Mouse (Mus musculus) hindbrain, embryonic 14.5 days (tissue): ENCODE data around the gene Mllt10. TPM values are rescaled to one million over a fixed set of nuclear protein-coding genes. Genes with fewer than 3 reads are reported as not detected.

Experiments
- ATAC-seq: fragments of 200-750 bp; cut with Nextera tagmentation; 2 replicates; pipeline ENCODE4 v1.8.0; 2017; ENCODE audit warnings: moderate number of reproducible peaks, mild to moderate bottlenecking, moderate TSS enrichment, moderate library complexity; ENCODE audit not compliant: low FRiP score
- DNase-seq: peaks from one replicate; pipeline ENCODE4 v3.0.0-alpha.2; 2015; ENCODE audit warnings: low spot score
- H3K27ac ChIP-seq: fragments of 300-500 bp; sonication (generic); 2 replicates; pipeline ENCODE4 v1.5.1; 2014; ENCODE audit warnings: mild to moderate bottlenecking, moderate library complexity
- H3K27me3 ChIP-seq: fragments of 300-500 bp; sonication (generic); 2 replicates; pipeline ENCODE4 v1.6.1; 2014; ENCODE audit warnings: mild to moderate bottlenecking, low read length, mixed read lengths; ENCODE audit not compliant: control insufficient read depth, insufficient read depth
- H3K36me3 ChIP-seq: fragments of 300-500 bp; sonication (generic); replicated peaks from 2 replicates; pipeline ENCODE4 v1.6.1; 2014; ENCODE audit not compliant: control insufficient read depth, insufficient read depth
- H3K4me1 ChIP-seq: fragments of 300-500 bp; sonication (generic); replicated peaks from 2 replicates; pipeline ENCODE4 v1.6.1; 2014; ENCODE audit warnings: antibody characterized with exemption, low read length, mixed read lengths; ENCODE audit not compliant: control insufficient read depth, insufficient read depth
- H3K4me2 ChIP-seq: fragments of 300-500 bp; sonication (generic); replicated peaks from 2 replicates; pipeline ENCODE4 v1.6.1; 2014; ENCODE audit warnings: mild to moderate bottlenecking, moderate library complexity
- H3K4me3 ChIP-seq: fragments of 300-500 bp; sonication (generic); replicated peaks from 2 replicates; pipeline ENCODE4 v1.5.1; 2014; ENCODE audit warnings: mild to moderate bottlenecking, low read length
- H3K9ac ChIP-seq: fragments of 300-500 bp; sonication (generic); 2 replicates; pipeline ENCODE4 v1.6.1; 2014
- H3K9me3 ChIP-seq: fragments of 300-500 bp; sonication (generic); 2 replicates; pipeline ENCODE4 v1.6.1; 2016; ENCODE audit warnings: low read length; ENCODE audit not compliant: control insufficient read depth
- WGBS: fragments of 180-500 bp; shearing (Covaris S2); extraction: QIAGEN DNeasy Blood & Tissue Kit; methylation state at CpG from one replicate; pipeline ENCODE4 v1.1.7; 2014; 5-methylcytosine and 5-hydroxymethylcytosine counted together
- polyA plus RNA-seq: library from polyadenylated mRNA; unstranded; fragments of >200 nt; fragmentation: Nextera tagmentation; extraction: Ambion mirVana; gene quantifications from 2 replicates; pipeline ENCODE4 v1.2.1, GENCODE M21; 2014

Gene Mllt10
- polyA plus RNA-seq, 1 experiment from 2014 or later = 33.1 TPM

DNA sequence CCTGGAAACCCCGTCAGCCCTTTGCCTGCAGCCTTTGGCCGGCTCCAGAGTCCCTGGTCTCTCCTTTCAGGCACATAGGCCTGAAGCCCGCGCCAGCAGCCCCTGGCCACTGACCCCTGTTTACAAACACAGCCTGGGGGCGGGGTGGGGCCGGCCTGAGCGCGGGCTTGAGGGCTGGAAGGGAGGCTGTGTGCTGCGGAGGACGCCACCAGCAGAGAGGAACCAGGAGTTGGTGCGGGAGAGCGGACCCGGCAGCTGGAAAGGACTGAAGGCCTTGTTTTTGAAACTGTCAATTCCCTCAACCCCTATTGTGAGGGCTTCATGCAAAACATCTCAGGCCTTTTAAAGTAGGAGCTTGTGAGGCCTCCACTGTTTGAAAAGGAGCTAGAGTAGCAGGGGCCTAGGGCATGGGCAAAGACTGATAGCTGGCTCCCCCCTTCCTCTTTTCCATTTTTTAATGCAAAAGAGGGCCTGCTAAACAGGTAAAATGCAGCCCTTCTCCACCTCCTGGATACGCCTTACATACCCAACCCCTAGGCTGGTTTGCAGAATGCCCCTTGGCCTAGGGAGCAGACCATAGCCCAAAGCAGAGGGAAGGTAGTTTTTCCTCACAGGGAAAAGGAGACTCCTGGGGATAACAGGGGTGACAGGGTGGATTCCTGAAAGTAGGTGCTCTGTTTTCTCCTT is 13.7 kb upstream of the Mllt10 start:
- H3K27ac ChIP-seq = peak overlapping the region; percentile 81
- peak overlapping the region; percentile 95 for H3K4me2 ChIP-seq
- H3K36me3 ChIP-seq = no peaks in the 10 kb centered on the region
- DNase-seq (no peak), ATAC-seq (peak; percentile 70)
- H3K9me3 ChIP-seq = no peaks in the 10 kb centered on the region
- H3K4me3 ChIP-seq = peak overlapping the region; percentile 21
- H3K27me3 ChIP-seq = no peaks in the 10 kb centered on the region
- peaks cover 60% of the 10 kb centered on the region for H3K4me1 ChIP-seq
- 2% methylated on average over 14 of the region's 14 CpGs for WGBS
- H3K9ac ChIP-seq = peak overlapping the region; percentile 72

DNA sequence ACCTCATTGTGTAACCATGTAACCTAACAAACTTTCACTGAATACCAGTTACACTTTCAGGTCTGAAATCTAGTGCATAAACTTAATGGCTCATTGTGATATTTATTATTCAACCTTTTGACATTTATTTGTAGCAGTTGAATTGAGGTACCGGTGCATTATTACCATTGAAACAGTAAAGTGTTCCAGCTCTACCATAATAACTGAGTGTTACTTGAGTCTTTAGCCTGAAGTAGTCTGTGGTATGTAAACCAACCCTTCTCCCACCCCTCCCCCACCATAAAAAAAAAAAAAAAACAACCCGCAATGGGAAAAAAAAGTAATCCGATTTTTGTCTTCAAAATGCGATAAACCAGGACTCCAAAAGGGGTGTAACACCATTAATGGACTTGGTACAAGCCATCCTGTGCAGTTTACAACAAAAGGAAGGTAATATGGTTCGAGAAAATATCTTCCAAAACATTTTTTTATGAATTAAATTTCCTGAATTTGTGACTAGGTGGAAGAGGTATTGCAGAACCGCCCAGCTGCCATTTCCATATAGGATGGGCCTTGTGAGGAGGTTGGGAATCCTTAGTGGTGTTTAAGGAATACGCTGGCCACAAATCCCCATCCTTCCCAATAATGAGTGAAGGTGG is 9.8 kb upstream of the Mllt10 start:
- Histone ChIP-seq H3K9me3 (no peaks in the 10 kb centered on the region), H3K36me3 (no peaks in the 10 kb centered on the region), H3K4me1 (peaks cover 51% of the 10 kb centered on the region), H3K9ac (peak overlapping the region; percentile 100), H3K4me3 (peak overlapping the region; percentile 89), H3K27ac (peak overlapping the region; percentile 100), H3K4me2 (peak overlapping the region; percentile 95), H3K27me3 (no peaks in the 10 kb centered on the region)
- DNase-seq (no peak), ATAC-seq (no peak)
- 4% methylated on average over 7 of the region's 7 CpGs for WGBS

DNA sequence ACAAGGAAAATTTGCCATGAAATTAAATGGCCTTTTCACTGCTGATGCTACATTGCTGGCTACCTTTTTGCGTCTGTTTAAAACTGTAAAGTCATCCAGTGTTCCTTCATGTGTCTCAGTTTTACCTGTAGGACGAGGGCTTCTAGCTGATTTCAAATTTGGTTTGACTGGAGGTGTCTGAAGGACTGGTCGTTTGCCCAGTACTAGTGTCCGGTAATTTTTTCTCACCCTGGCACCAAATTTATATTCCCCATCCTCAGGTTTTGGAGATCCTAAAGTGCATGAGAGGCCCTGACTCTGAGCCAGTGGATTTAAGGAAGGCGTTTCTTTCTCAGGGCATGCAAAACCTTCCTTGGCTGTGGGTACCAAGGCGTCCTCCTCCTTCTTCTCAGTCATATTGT is 9.3 kb upstream of the Mllt10 start:
- ATAC-seq = no peak
- 3% methylated on average over 6 of the region's 6 CpGs for WGBS
- no peaks in the 10 kb centered on the region for H3K9me3 ChIP-seq
- DNase-seq = no peak
- H3K4me2 ChIP-seq = peak overlapping the region; percentile 95
- peaks cover 51% of the 10 kb centered on the region for H3K4me1 ChIP-seq
- H3K4me3 ChIP-seq = peak overlapping the region; percentile 89
- peak overlapping the region; percentile 100 for H3K9ac ChIP-seq
- no peaks in the 10 kb centered on the region for H3K36me3 ChIP-seq
- H3K27ac ChIP-seq = peak overlapping the region; percentile 100
- no peaks in the 10 kb centered on the region for H3K27me3 ChIP-seq

DNA sequence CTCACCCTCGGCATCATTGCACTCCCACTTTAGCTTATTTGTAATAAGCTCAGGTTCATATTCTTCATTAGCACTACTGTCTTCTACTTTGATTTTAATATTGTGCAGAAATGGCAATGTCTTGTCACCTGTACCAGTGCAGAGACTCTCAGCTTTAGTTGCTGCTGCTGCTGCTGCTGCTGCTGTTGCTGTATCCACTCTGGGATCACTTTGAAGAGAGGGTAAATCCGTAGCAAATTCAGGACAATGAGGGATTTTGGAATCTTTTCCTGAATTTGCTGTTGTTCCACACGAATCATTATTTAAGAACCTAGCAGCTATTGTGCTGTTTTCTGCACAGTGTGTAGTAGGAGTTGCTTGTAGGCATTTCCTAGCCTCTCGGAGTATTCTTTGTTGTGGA is 8.9 kb upstream of the Mllt10 start:
- DNase-seq = no peak
- no peaks in the 10 kb centered on the region for H3K27me3 ChIP-seq
- peak overlapping the region; percentile 100 for H3K9ac ChIP-seq
- H3K27ac ChIP-seq = peak overlapping the region; percentile 100
- ATAC-seq = no peak
- 0% methylated on average over 4 of the region's 4 CpGs for WGBS
- H3K4me3 ChIP-seq = peak overlapping the region; percentile 89
- H3K36me3 ChIP-seq = no peaks in the 10 kb centered on the region
- peak overlapping the region; percentile 95 for H3K4me2 ChIP-seq
- peaks cover 51% of the 10 kb centered on the region for H3K4me1 ChIP-seq
- no peaks in the 10 kb centered on the region for H3K9me3 ChIP-seq

DNA sequence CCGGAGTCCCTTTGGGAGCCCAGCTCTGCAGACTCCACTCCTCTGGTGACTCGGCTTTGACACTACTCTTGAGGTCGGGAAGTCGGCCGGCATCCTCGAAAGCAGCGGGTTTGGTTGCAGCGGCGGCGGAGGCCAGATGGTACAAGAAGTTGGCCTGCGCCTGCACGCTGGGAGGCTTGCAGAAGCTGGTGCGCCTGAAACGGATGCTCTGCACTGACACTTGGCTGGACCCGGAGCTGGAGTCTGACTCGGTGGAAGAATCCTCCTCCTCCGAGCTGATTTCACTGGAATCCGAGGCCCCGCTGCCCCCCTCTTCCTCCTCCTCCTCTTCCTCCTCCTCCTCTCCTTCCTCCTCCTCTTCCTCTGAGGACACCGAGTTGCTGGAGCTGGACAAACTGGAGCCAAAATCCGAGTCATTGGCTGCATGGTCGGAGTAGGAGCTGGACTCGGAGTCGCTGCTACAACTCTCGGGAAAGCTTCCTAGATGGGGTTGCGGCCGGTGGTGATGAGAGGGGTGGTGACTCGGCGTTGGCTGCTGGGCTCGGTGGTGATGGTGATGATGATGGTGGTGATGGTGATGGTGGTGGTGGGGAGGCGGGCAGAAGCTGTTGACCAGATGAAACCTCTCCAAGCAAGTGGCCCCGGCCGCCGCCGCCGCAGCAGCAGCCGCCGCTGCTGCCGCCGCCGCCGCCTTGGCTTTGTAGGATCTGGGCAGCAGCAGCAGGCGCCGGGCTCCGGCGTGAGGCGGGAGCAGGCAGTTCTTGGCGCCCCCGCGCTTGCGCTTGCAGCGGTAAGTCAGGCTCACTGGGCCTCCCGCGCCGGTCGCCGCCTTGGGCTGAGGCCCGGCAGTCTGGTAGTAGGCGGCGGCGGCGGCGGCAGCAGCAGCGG is 8.0 kb upstream of the Mllt10 start:
- peak overlapping the region; percentile 89 for H3K4me3 ChIP-seq
- H3K36me3 ChIP-seq = no peaks in the 10 kb centered on the region
- H3K4me2 ChIP-seq = peak overlapping the region; percentile 95
- H3K9me3 ChIP-seq = no peaks in the 10 kb centered on the region
- ATAC-seq (0 out of 2 replicates have a peak, but pooled peaks have one; percentile 19), DNase-seq (no peak)
- no peaks in the 10 kb centered on the region for H3K27me3 ChIP-seq
- H3K27ac ChIP-seq = peak overlapping the region; percentile 100
- H3K9ac ChIP-seq = peak overlapping the region; percentile 100
- peaks cover 49% of the 10 kb centered on the region for H3K4me1 ChIP-seq
- under 1% methylated on average over 61 of the region's 64 CpGs for WGBS

DNA sequence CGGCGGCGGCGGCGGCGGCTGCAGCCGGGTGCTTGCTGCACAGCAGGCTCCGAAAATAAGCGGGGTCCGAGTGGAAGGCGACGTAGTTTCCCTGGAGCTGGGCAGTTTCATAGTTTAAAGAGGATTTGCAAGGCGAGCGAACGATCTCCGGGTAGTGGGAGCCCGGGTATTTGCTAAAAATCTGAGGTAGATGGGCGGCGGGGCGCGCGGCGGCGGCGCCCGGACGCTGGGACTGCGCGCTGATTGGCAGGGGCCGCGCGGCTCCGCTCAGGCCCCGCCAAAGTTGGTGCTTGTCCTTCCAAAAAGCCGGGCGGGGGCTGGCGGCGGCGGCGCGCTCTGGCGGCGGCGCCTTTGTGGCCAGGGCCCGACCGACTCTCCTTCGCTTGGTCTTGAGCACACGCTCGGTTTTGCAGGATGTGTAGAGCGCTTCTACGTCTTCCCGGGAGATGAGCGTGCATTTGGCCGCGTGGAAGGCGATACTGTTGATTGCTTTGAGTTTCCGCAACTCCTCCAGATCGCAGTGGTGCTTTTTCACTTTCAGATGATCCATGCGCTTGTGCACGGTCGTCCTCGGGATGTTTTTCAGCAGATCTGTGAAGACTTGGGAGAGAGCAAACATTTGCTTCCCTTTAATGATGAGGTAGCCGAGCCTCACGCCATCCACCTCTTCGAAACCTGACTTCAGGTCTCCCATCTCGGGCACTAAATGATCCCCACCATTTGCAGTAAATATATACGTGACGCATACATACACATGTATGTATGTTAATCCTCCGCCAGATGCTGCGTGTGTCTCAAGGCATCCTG is 7.2 kb upstream of the Mllt10 start:
- under 1% methylated on average over 70 of the region's 70 CpGs for WGBS
- H3K36me3 ChIP-seq = no peaks in the 10 kb centered on the region
- no peak for DNase-seq
- peak overlapping the region; percentile 95 for H3K4me2 ChIP-seq
- H3K9me3 ChIP-seq = no peaks in the 10 kb centered on the region
- H3K27me3 ChIP-seq = no peaks in the 10 kb centered on the region
- H3K4me1 ChIP-seq = peaks cover 41% of the 10 kb centered on the region
- peak overlapping the region; percentile 100 for H3K9ac ChIP-seq
- ATAC-seq = peak; percentile 60
- peak overlapping the region; percentile 100 for H3K27ac ChIP-seq
- H3K4me3 ChIP-seq = peak overlapping the region; percentile 89

DNA sequence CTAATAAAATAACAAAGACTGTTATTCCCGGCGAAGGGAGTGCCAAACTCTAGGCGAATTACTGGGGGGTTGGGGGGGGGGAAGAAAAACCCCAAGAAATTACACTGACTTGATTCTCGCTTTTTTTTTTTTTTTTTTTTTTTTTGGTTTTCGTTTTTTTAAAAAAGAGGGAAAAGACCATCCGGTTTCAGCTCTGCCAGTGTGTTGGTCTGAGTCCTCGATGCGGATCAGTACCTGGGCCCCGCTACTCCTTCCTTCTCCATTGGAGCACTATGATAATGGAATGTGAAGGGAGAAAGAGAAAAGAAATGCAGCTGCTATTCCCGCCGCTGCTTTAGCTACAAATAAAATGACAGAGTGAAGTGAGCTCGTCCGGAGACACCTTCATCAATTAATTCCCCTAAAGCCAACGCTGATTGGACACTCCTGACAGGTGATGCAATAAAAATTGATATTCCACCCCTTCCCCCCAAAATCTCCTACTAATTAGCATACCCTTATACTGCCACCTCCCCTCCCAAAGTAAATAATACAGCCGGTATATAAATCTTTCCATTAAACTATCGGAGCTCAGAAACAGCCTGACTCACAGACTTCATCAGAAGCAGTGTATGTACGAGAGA is 6.5 kb upstream of the Mllt10 start, which contains the start of gene Skida1:
TSS of gene Skida1 (minus strand) at position 599 of the 623 bp plus-strand sequence.
- peaks cover 35% of the 10 kb centered on the region for H3K4me1 ChIP-seq

DNA sequence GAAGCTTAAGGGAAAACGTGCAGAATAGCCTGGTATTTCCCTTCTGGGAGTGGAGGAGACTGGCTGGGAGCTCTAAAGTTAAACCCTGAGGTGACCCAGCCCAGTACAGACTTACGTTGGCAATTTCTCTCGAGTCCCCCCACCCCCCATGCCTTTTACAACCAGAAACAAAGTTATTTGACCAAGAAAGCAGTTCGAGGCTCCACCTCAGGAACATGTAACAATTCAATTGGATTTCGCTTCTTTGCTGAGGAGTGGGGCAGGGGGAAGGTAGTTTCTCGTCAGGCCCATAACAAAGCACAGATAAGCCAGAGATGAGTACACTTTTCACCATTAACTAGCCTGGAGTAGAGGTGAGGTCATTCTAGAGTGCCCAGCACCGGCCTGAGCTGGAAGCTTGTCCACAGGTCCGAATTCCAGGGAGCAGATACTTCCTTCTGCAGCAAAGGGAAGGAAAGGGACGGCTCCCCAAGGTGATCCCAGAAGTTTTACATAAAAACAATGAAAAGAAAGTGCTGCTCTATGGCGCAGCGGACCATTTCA is 5.7 kb upstream of the Mllt10 start:
- Histone ChIP-seq H3K9ac (peak overlapping the region; percentile 100), H3K4me1 (peaks cover 33% of the 10 kb centered on the region), H3K27me3 (no peaks in the 10 kb centered on the region), H3K36me3 (no peaks in the 10 kb centered on the region), H3K27ac (peak overlapping the region; percentile 100), H3K4me3 (peak overlapping the region; percentile 89), H3K4me2 (peak overlapping the region; percentile 95), H3K9me3 (no peaks in the 10 kb centered on the region)
- ATAC-seq (no peak), DNase-seq (no peak)
- 3% methylated on average over 11 of the region's 11 CpGs for WGBS

More for the DNA sequence above, 6.5 kb upstream of the Mllt10 start, which contains the start of gene Skida1:
- H3K9me3 ChIP-seq = no peaks in the 10 kb centered on the region
- H3K27ac ChIP-seq = peak within 1 kb of the TSS; percentile 100
- H3K4me3 ChIP-seq = peak within 1 kb of the TSS; percentile 89
- peak; percentile 77 for ATAC-seq
- DNase-seq = peak; percentile 77
- H3K4me2 ChIP-seq = peak within 1 kb of the TSS; percentile 95
- no peaks in the 10 kb centered on the region for H3K27me3 ChIP-seq
- WGBS = 0% methylated on average over 17 of the region's 17 CpGs
- peak within 1 kb of the TSS; percentile 100 for H3K9ac ChIP-seq
- H3K36me3 ChIP-seq = no peaks in the 10 kb centered on the region
